Mouse (Mus musculus) spleen, adult 2 months (tissue): ENCODE measurements around the gene Ncapd3.

Experiments used
- CTCF ChIP-seq: fragments of 200-500 bp; IDR thresholded peaks from 2 replicates; pipeline ENCODE4 v1.5.1; 2011; ENCODE audit warnings: mild to moderate bottlenecking, inconsistent platforms; ENCODE audit not compliant: insufficient read depth, insufficient read length, insufficient replicate concordance; ENCODE audit errors: extremely low read depth
- POLR2A ChIP-seq: fragments of 200-500 bp; IDR thresholded peaks from 2 replicates; pipeline ENCODE4 v1.6.1; 2011; ENCODE audit warnings: low read depth, low read length, inconsistent platforms

- TF ChIP-seq CTCF (no peak), POLR2A (no peak)
These were observed 3.3 kb upstream of the Ncapd3 start for GRCm38 (mm10) chr9:27026708-27027107.
